Mouse (Mus musculus) heart, adult 2 months (tissue): ENCODE results near the gene Mrpl1.

ENCODE experiments used
- EP300 ChIP-seq: fragments of 200-500 bp; IDR thresholded peaks from 2 replicates; pipeline ENCODE4 v1.6.1; 2011; ENCODE audit warnings: low read depth, low read length, control low read depth; ENCODE audit not compliant: insufficient read depth
- POLR2A ChIP-seq: fragments of 200-500 bp; IDR thresholded peaks from 2 replicates; pipeline ENCODE4 v1.6.1; 2011; ENCODE audit warnings: mild to moderate bottlenecking, low read depth, low read length, control low read depth; ENCODE audit not compliant: insufficient read depth

DNA sequence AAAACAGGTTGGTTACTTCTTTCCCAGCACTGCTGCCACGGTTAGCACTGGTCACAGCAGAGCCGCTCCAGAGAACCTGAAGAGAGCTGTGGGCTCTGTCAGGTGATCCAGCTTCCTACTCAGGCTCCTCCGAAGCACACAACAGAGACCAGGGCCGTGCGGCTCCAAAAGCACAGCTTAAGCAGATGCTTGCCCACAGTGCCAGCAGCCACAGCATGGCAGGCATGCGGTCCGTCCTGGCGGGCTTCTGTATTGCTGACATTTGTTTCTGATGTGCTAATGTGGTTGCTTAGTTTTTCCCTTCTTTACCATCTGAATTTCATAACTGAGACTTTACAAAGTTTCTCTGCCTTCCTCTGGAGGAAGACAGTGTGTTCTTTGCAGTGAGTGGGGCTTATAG is 17.2 kb downstream of the Mrpl1 start:
- TF ChIP-seq EP300: no peak
- no peak for TF ChIP-seq POLR2A
